Mouse (Mus musculus) kidney, embryonic 16.5 days (tissue): ENCODE data around the gene Clmp. TPM values are rescaled to one million over a fixed set of nuclear protein-coding genes. Genes with fewer than 3 reads are reported as not detected.

ENCODE experiments used
- ATAC-seq: fragments of 200-750 bp; cut with Nextera tagmentation; 2 replicates; pipeline ENCODE4 v1.8.0; 2017; ENCODE audit warnings: moderate TSS enrichment; ENCODE audit not compliant: low FRiP score, low TSS enrichment
- H3K27ac ChIP-seq: fragments of 300-500 bp; sonication (generic); 2 replicates; pipeline ENCODE4 v1.5.1; 2014; ENCODE audit warnings: low read length
- H3K27me3 ChIP-seq: fragments of 300-500 bp; sonication (generic); 2 replicates; pipeline ENCODE4 v1.6.1; 2014; ENCODE audit warnings: low read length, control low read depth, mixed read lengths; ENCODE audit not compliant: insufficient read depth
- H3K36me3 ChIP-seq: fragments of 300-500 bp; sonication (generic); 2 replicates; pipeline ENCODE4 v1.6.1; 2014; ENCODE audit warnings: low read length, control low read depth, mixed read lengths; ENCODE audit not compliant: insufficient read depth
- H3K4me1 ChIP-seq: fragments of 300-500 bp; sonication (generic); 2 replicates; pipeline ENCODE4 v1.6.1; 2014; ENCODE audit warnings: low read length, control low read depth, mixed read lengths; ENCODE audit not compliant: insufficient read depth
- H3K4me2 ChIP-seq: fragments of 300-500 bp; sonication (generic); replicated peaks from 2 replicates; pipeline ENCODE4 v1.6.1; 2014; ENCODE audit warnings: low read depth, low read length
- H3K4me3 ChIP-seq: fragments of 300-500 bp; sonication (generic); 2 replicates; pipeline ENCODE4 v1.5.1; 2014; ENCODE audit warnings: mild to moderate bottlenecking, low read length
- H3K9ac ChIP-seq: fragments of 300-500 bp; sonication (generic); replicated peaks from 2 replicates; pipeline ENCODE4 v1.6.1; 2014; ENCODE audit warnings: low read length
- H3K9me3 ChIP-seq: fragments of 300-500 bp; sonication (generic); 2 replicates; pipeline ENCODE4 v1.6.1; 2016; ENCODE audit warnings: low read length, control low read depth
- WGBS: fragments of 180-500 bp; shearing (Covaris S2); extraction: QIAGEN DNeasy Blood & Tissue Kit; methylation state at CpG from one replicate; pipeline ENCODE4 v1.1.7; 2014; 5-methylcytosine and 5-hydroxymethylcytosine counted together
- polyA plus RNA-seq: library from polyadenylated mRNA; unstranded; fragments of >200 nt; fragmentation: Nextera tagmentation; extraction: Ambion mirVana; gene quantifications from 2 replicates; pipeline ENCODE4 v1.2.1, GENCODE M21; 2015

Clmp gene
- polyA plus RNA-seq, 1 experiment from 2014 or later, result 28.0 TPM

DNA sequence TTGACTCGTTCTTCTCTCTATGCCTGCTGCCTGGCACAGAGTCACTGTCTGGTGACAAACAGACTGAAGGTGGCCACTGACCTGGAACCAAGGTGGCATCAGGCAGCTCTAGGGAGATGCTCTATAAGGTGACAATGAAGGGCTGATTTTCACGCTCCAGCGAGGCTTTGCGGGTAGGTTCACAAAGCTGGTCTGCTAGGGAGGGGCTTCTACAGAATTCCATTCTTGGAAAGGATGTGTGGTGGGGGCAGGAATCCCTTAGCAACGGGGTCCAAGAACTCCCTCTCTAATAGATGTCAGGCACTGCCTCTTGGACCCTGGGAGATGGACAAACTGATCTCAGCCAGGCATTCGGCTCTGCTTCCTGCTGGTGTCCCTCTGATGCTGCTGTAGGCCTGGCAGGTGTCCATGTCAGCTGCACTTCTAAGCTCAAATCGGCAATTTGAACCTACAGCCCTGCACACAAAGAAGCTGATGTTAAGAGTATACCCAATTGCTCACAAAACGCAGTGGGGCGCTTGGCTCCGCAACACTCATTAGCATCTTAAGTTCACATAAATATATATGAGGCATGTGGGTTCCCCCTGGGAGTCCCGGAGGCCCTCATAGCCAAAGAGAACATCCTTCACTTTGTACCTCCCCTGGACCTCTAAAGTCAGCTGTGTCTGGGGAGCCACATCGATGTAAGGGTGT lies 22.8 kb downstream of the Clmp start:
- H3K27ac ChIP-seq, result peak overlapping the region; percentile 69
- 43% methylated on average over 12 of the region's 12 CpGs for WGBS
- peak; percentile 52 for ATAC-seq

DNA sequence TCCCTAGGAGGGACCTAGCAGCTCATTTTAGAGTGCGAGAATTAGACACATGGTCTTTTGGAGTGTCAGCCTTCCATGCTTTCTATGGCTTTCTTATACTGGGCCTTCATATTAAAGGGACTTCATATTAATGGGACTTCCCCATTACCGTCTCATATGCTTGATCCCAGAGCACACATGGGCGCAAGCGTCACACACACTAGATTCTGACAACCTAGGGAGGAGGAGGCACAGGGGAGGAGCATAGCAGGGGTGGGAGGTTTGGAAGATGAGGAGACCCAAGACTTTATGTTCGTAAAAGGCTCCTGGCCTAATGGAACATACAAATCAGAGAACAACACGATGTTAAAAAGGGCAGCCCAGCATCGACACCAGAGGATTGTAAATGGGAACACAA lies 23.4 kb downstream of the Clmp start:
- H3K27ac ChIP-seq, result peak overlapping the region; percentile 69
- no peak overlapping the region for H3K4me2 ChIP-seq
- H3K4me3 ChIP-seq, result no peak overlapping the region
- no peak overlapping the region for H3K9ac ChIP-seq
- H3K27me3 ChIP-seq, result no peaks in the 10 kb centered on the region
- peaks cover 50% of the 10 kb centered on the region for H3K4me1 ChIP-seq
- 62% methylated on average over 7 of the region's 7 CpGs for WGBS
- no peaks in the 10 kb centered on the region for H3K36me3 ChIP-seq
- ATAC-seq, result no peak
- H3K9me3 ChIP-seq, result no peaks in the 10 kb centered on the region

More for the DNA sequence above, 22.8 kb downstream of the Clmp start:
- H3K4me2 ChIP-seq, result no peak overlapping the region
- no peaks in the 10 kb centered on the region for H3K27me3 ChIP-seq
- H3K9me3 ChIP-seq, result no peaks in the 10 kb centered on the region
- peaks cover 51% of the 10 kb centered on the region for H3K4me1 ChIP-seq
- H3K9ac ChIP-seq, result no peak overlapping the region
- H3K36me3 ChIP-seq, result no peaks in the 10 kb centered on the region
- H3K4me3 ChIP-seq, result no peak overlapping the region

DNA sequence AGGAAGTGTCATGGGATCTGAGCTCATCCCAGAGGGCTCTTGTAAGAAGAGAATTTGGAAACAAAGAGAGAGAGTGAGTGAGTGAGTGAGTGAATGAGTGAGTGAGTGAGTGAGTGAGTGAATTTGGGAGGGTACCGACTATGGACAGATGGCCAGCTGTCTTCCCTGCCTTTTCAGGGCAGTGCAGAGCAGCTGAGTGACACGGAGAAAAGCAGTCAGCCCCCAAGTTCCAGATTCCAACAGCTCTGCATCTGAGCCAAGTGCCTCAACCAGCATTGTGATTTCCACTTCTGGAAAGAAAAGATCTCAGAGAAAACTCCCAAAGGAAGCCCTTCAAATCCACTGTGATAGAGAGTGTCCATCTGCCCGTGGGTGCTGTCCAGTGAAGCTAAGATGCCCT lies 23.8 kb downstream of the Clmp start:
- Histone ChIP-seq H3K27me3 (no peaks in the 10 kb centered on the region), H3K9me3 (no peaks in the 10 kb centered on the region), H3K4me1 (peaks cover 46% of the 10 kb centered on the region), H3K4me3 (no peak overlapping the region), H3K9ac (no peak overlapping the region), H3K4me2 (no peak overlapping the region), H3K36me3 (no peaks in the 10 kb centered on the region), H3K27ac (peak overlapping the region; percentile 69)
- WGBS, result 43% methylated on average over 3 of the region's 3 CpGs
- ATAC-seq, result no peak

DNA sequence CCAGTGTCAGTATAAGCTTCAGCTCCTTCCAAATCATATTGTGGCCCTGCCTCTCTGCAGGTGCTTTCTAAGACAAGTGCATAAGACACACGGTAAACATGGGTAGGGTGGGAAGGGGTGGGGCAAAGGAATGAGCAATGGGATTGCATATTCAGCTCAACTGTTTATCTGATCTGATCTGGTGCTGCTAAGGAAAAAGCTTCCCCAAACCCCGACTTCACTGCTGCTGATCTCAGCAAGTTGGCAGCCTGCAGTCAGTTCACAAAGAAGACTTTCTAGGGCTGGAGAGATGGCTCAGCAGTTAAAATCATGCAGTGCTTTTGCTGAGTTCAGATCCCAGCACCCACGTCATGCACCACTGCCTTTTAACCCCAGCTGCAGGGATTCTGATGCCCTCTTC lies 24.2 kb downstream of the Clmp start:
- Histone ChIP-seq H3K4me1 (peaks cover 45% of the 10 kb centered on the region), H3K27me3 (no peaks in the 10 kb centered on the region), H3K27ac (peak overlapping the region; percentile 69), H3K9ac (no peak overlapping the region), H3K9me3 (no peaks in the 10 kb centered on the region), H3K4me3 (no peak overlapping the region), H3K36me3 (no peaks in the 10 kb centered on the region), H3K4me2 (no peak overlapping the region)
- ATAC-seq, result no peak
- WGBS, result 49% methylated on average over 3 of the region's 3 CpGs

DNA sequence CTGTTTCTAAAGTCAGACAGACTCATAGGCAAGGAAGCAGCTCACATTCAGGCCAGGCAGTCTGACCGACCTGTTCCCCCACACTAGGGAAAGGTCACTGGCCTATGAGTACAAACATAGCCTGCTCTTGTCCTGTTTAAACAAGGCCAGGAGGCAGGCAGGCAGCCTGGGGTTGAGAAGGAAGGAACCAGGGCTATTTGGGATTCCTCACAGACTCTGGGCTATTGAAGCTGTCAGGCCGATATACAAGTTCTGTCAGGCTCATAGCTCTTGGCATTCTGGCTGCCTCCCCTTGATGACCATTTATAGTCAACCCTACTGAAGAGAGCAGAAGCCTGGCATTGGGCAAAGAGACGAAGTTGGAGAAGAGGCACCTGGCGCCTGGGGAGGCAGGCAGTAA lies 25.9 kb downstream of the Clmp start:
- WGBS, result 61% methylated on average over 4 of the region's 4 CpGs
- no peak overlapping the region for H3K9ac ChIP-seq
- no peak overlapping the region for H3K4me2 ChIP-seq
- no peak for ATAC-seq
- no peaks in the 10 kb centered on the region for H3K36me3 ChIP-seq
- no peak overlapping the region for H3K4me3 ChIP-seq
- peaks cover 40% of the 10 kb centered on the region for H3K4me1 ChIP-seq
- H3K27me3 ChIP-seq, result no peaks in the 10 kb centered on the region
- no peak overlapping the region for H3K27ac ChIP-seq
- no peaks in the 10 kb centered on the region for H3K9me3 ChIP-seq

DNA sequence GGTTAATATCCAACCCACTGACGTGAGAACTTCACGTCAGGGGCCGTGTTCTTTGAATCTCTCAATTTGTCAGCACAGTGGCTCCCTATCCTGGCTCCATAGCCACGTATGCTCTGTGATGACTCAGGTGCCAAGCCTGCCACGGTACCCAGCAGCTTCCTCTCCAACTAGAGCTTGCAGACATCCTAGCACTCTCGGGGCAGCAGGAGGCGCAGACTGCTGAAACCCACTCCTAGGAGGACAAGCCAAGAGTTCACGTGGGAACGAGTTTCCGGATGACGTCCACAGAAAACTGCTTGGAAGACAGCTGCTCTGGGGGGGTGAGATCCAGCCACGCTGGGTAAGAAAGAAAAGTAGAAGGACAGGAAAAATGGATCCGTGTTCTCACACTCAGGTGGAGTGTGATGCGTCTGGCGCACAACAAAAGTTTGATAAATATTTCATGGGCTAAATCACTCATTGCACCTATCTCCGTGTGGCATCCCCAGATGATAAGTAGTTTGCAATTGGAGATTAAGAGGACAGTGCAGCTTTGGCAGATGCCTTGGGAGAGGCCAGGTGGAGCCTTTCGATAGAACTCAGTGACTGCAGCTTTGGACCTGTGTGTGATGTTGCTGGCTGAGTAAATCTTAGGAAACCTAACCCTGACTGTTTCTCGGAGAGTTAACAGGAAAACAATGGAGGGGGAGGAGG lies 31.6 kb downstream of the Clmp start:
- peak overlapping the region; percentile 43 for H3K4me2 ChIP-seq
- peak overlapping the region; percentile 19 for H3K4me3 ChIP-seq
- no peaks in the 10 kb centered on the region for H3K36me3 ChIP-seq
- H3K4me1 ChIP-seq, result peaks cover 48% of the 10 kb centered on the region
- no peaks in the 10 kb centered on the region for H3K27me3 ChIP-seq
- H3K9ac ChIP-seq, result peak overlapping the region; percentile 44
- ATAC-seq, result peak; percentile 75
- H3K9me3 ChIP-seq, result no peaks in the 10 kb centered on the region
- H3K27ac ChIP-seq, result peak overlapping the region; percentile 79
- 32% methylated on average over 18 of the region's 18 CpGs for WGBS

DNA sequence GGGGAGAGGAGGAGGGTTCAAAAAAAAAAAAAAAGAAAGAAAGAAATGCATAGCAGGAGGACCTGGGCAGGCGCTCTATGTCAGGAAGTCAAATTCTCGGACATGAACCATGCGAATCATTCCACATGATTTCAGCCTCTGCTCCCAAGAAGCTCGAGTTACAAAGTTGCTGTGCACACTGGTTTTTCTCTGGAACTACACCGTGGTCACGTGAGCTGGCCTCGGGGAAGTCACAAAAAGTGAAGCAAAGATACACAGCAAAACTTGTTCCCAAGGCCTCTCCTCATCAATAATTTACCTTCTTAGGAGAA lies 32.1 kb downstream of the Clmp start:
- H3K9me3 ChIP-seq, result no peaks in the 10 kb centered on the region
- H3K4me2 ChIP-seq, result peak overlapping the region; percentile 43
- H3K9ac ChIP-seq, result peak overlapping the region; percentile 44
- peak overlapping the region; percentile 60; the same call in 1 of the 2 replicates for H3K27ac ChIP-seq
- ATAC-seq, result peak; percentile 78
- WGBS, result 2% methylated on average over 7 of the region's 7 CpGs
- H3K27me3 ChIP-seq, result no peaks in the 10 kb centered on the region
- H3K36me3 ChIP-seq, result no peaks in the 10 kb centered on the region
- peak overlapping the region; percentile 19; the same call in 1 of the 2 replicates for H3K4me3 ChIP-seq
- H3K4me1 ChIP-seq, result peaks cover 53% of the 10 kb centered on the region

DNA sequence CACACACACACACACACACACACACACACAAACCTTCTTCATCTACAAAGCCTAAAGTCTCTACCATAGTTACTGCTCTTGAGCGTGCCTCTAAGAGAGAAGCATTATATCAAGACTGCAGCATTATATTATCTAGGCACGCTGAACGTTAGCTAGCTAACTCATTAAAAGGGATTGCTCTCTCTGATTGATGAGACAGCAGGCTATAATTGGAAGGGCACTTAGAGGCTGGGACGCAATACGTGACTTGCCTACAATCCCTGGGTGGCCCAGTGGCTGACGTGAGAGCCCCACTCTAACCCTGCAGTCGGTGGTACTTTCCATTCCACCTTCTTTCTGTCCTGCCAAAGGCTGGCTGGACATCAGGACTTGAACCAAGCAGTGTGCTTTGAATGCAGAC lies 35.1 kb downstream of the Clmp start:
- H3K9ac ChIP-seq, result no peak overlapping the region
- no peak overlapping the region for H3K4me2 ChIP-seq
- H3K27ac ChIP-seq, result no peak overlapping the region
- H3K4me1 ChIP-seq, result peaks cover 71% of the 10 kb centered on the region
- H3K9me3 ChIP-seq, result no peaks in the 10 kb centered on the region
- H3K27me3 ChIP-seq, result no peaks in the 10 kb centered on the region
- H3K4me3 ChIP-seq, result no peak overlapping the region
- H3K36me3 ChIP-seq, result no peaks in the 10 kb centered on the region
- WGBS, result 34% methylated on average over 7 of the region's 7 CpGs
- ATAC-seq, result no peak

DNA sequence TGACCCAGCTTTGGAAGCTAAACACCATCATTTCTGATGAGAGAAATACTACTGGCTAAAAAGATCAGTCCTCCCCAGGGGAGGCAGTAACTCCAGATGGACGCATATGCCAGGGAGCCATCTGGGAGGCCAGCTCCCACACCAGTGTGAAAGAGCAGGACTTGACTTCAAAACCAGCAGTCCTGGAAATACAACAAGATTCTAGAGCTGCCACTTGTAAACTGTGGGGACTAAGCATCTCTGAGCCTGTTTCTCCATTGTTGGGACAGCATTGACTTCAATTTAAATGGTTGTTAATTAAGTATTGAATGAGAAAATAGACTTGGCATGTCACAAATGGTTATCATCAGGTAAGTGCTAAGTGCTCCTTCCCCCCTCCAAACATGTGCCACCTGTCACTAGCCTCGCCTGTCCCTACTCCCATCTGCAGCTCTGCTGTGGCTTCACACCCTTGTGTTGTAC lies 37.6 kb downstream of the Clmp start:
- H3K9me3 ChIP-seq, result no peaks in the 10 kb centered on the region
- ATAC-seq, result peak; percentile 74
- peak overlapping the region; percentile 84 for H3K27ac ChIP-seq
- 40% methylated on average over 2 of the region's 2 CpGs for WGBS
- H3K9ac ChIP-seq, result no peak overlapping the region
- no peaks in the 10 kb centered on the region for H3K27me3 ChIP-seq
- no peak overlapping the region for H3K4me2 ChIP-seq
- no peak overlapping the region for H3K4me3 ChIP-seq
- no peaks in the 10 kb centered on the region for H3K36me3 ChIP-seq
- peaks cover 50% of the 10 kb centered on the region for H3K4me1 ChIP-seq

DNA sequence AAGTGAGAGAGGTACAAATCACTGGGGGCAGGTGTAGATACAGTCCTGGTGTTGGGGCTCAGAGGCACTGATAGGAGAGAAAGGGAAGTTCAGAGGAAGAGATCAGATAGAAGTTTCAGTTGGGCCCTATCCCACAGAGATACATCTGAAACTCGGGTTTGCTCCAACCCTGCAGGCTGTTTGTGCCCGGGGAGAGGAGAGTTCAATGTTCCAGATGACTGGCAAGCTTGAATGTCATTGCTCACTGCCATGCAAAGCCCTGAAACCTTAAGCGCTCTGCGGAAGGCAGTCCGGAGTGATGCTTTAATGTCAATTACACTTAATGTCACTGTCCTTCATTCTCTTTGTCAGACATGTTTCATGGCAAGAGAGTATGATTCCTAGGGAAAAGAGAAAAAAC lies 39.2 kb downstream of the Clmp start:
- H3K9me3 ChIP-seq, result no peaks in the 10 kb centered on the region
- WGBS, result 33% methylated on average over 5 of the region's 5 CpGs
- H3K4me2 ChIP-seq, result no peak overlapping the region
- no peak for ATAC-seq
- H3K27ac ChIP-seq, result peak overlapping the region; percentile 73; the same call in 1 of the 2 replicates
- H3K4me1 ChIP-seq, result peaks cover 41% of the 10 kb centered on the region
- no peaks in the 10 kb centered on the region for H3K27me3 ChIP-seq
- no peak overlapping the region for H3K4me3 ChIP-seq
- H3K36me3 ChIP-seq, result no peaks in the 10 kb centered on the region
- no peak overlapping the region for H3K9ac ChIP-seq
